Comparison of ENCODE assay signal across 8 mouse cellular contexts in the genomic region with DNA sequence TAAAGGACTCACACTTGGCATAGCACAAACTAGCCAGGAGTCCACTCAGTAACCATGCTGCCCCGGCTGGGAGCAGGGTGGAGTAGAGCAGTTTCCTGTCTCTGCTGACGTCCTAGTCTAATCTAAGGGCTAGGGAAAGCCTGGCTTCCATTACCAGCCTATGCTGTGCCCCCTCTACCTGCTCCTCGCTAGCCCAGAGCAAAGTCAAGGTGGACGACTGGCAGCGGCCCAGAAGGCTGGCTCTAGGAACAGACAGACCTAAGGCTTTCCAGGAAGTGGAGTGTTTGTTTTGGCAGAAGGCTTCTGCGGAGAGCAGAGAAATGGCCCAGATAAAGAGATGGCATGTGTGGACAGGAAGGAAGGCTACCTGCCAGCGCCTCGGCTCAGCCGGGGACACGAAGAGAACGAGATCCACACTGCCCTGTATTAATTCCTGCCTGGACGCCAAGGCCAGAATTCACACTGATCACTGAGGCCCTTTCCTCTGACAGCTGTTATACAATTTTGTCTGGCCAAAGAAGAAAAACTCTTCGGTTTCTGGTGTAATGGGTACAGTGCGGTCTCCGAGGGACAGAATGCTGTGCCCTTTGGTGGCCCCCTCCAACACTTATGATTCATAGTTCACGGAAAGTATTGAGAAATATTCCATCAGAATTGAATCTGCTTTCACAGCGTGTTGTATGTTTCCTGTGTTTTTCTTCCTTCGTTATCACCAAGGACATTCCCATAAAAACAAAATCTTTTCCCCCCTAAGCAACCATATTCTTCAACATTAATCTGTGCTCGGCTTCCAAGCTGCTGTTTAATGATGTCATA.
A peak's percentile ranks its signal among the peaks of the same experiment; 100 is the strongest.
DNase-seq lines count a peak whose midpoint lies in the region; ATAC-seq and TF ChIP-seq lines count a peak whose summit lies in the region.

No protein-coding gene starts in this region.

- no peak overlapping the region; the same call in none of the 2 replicates for H3K4me2 ChIP-seq in intestine, postnatal 0 days (replicated peaks; ENCODE audit: low read depth)
- peak overlapping the region; percentile 12; the same call in 1 of the 2 replicates for H3K4me2 ChIP-seq in lung, embryonic 15.5 days
- no peak overlapping the region for H3K4me2 ChIP-seq in forebrain, embryonic 12.5 days

- ATAC-seq in intestine, postnatal 0 days = peak; percentile 74
- ATAC-seq in lung, embryonic 15.5 days (ENCODE audit: borderline replicate concordance, extremely low read depth, low FRiP score, low TSS enrichment) = peak; percentile 59
- no peak for ATAC-seq in forebrain, embryonic 12.5 days (ENCODE audit: low FRiP score)

- whole genome bisulfite sequencing in intestine, postnatal 0 days = 34% methylated on average over 19 of the region's 19 CpGs
- WGBS in lung, embryonic 15.5 days = 21% methylated on average over 19 of the region's 19 CpGs
- WGBS in forebrain, embryonic 12.5 days = 78% methylated on average over 19 of the region's 19 CpGs

- H3K4me1 ChIP-seq in bone marrow macrophage, adult 2 months (ENCODE audit: control insufficient read depth, insufficient read depth, low read length) = peaks cover 61% of the 10 kb centered on the region
- peaks cover 17% of the 10 kb centered on the region for H3K4me1 ChIP-seq in intestine, postnatal 0 days (replicated peaks; ENCODE audit: control insufficient read depth, insufficient read depth, low read length)
- H3K4me1 ChIP-seq in lung, embryonic 15.5 days = peaks cover 53% of the 10 kb centered on the region
- peaks cover 24% of the 10 kb centered on the region for H3K4me1 ChIP-seq in forebrain, embryonic 12.5 days

- no peaks in the 10 kb centered on the region for H3K9me3 ChIP-seq in intestine, postnatal 0 days (ENCODE audit: control insufficient read depth)
- H3K9me3 ChIP-seq in lung, embryonic 15.5 days = no peaks in the 10 kb centered on the region
- no peaks in the 10 kb centered on the region for H3K9me3 ChIP-seq in forebrain, embryonic 12.5 days

- peak; percentile 34 for DNase-seq in adipocyte (ENCODE audit: low spot score)
- DNase-seq in gastrocnemius, postnatal 25 days = peak; percentile 54
- no peak for DNase-seq in embryo, embryonic 9.5 days (ENCODE audit: extremely low spot score)
- DNase-seq in frontal cortex, adult 2 months (ENCODE audit: extremely low spot score in 1 of 2, low spot score in 1 of 2) = no peak

- no peak for TF ChIP-seq CTCF in bone marrow macrophage, adult 2 months (IDR thresholded peaks at IDR 0.05; ENCODE audit: low read depth, low read length)
- TF ChIP-seq CTCF in intestine, postnatal 0 days (IDR thresholded peaks at IDR 0.05; ENCODE audit: low read depth) = no peak

- TF ChIP-seq POLR2A in bone marrow macrophage, adult 2 months (IDR thresholded peaks at IDR 0.05; ENCODE audit: borderline replicate concordance, low read depth, low read length) = no peak

- H3K27ac ChIP-seq in bone marrow macrophage, adult 2 months (ENCODE audit: insufficient read depth, low read depth, low read length) = peak overlapping the region; percentile 84
- H3K27ac ChIP-seq in intestine, postnatal 0 days (ENCODE audit: low read depth, low read length) = peak overlapping the region; percentile 21; the same call in 1 of the 2 replicates
- H3K27ac ChIP-seq in lung, embryonic 15.5 days = peak overlapping the region; percentile 68
- H3K27ac ChIP-seq in forebrain, embryonic 12.5 days = no peak overlapping the region

- peaks cover 4% of the 10 kb centered on the region; the same call in 1 of the 2 replicates for H3K36me3 ChIP-seq in intestine, postnatal 0 days (ENCODE audit: control insufficient read depth, insufficient read depth)
- H3K36me3 ChIP-seq in lung, embryonic 15.5 days = 0 out of 2 replicates have a peak, but pooled peaks cover 3% of the 10 kb centered on the region
- H3K36me3 ChIP-seq in forebrain, embryonic 12.5 days (replicated peaks) = no peaks in the 10 kb centered on the region

- peak overlapping the region; percentile 4; the same call in 1 of the 2 replicates for H3K4me3 ChIP-seq in bone marrow macrophage, adult 2 months (ENCODE audit: insufficient read depth, low read length)
- no peak overlapping the region for H3K4me3 ChIP-seq in intestine, postnatal 0 days (ENCODE audit: low read depth, low read length)
- no peak overlapping the region for H3K4me3 ChIP-seq in lung, embryonic 15.5 days
- no peak overlapping the region for H3K4me3 ChIP-seq in forebrain, embryonic 12.5 days (replicated peaks)

- H3K27me3 ChIP-seq in intestine, postnatal 0 days (replicated peaks; ENCODE audit: control insufficient read depth, insufficient read depth, low read length) = no peaks in the 10 kb centered on the region
- H3K27me3 ChIP-seq in lung, embryonic 15.5 days = no peaks in the 10 kb centered on the region
- no peaks in the 10 kb centered on the region for H3K27me3 ChIP-seq in forebrain, embryonic 12.5 days

- no peak overlapping the region for H3K9ac ChIP-seq in intestine, postnatal 0 days (ENCODE audit: low read depth, low read length)
- H3K9ac ChIP-seq in lung, embryonic 15.5 days = no peak overlapping the region
- no peak overlapping the region for H3K9ac ChIP-seq in forebrain, embryonic 12.5 days

Comparison
In these comparisons a context has a peak if more than half of its experiments do, and no peak if none do; other contexts are left out.
1. DNase-seq: peak in adipocyte (single experiment) and gastrocnemius, postnatal 25 days (single experiment); none in embryo, embryonic 9.5 days (single experiment) and frontal cortex, adult 2 months (0 of 2).